Mouse (Mus musculus): ENCODE measurements around the gene Smad3. TPM values are rescaled to one million over a fixed set of nuclear protein-coding genes. Genes with fewer than 3 reads are reported as not detected.

Smad3 gene
- polyA plus RNA-seq, 1 experiment = 41.0 TPM

GRCm38 (mm10) chr9:63776735-63777134 is 18.9 kb upstream of the Smad3 start:
- no peak for DNase-seq
- H3K4me3 ChIP-seq (replicated peaks; ENCODE audit: extremely low read depth, low read depth, low read length) = no peak overlapping the region
- WGBS = 65% methylated on average over 3 of the region's 3 CpGs
- peaks cover 4% of the 10 kb centered on the region; the same call in 1 of the 2 replicates for H3K4me1 ChIP-seq (ENCODE audit: control insufficient read depth, insufficient read depth, low read length)
- TF ChIP-seq CTCF (IDR thresholded peaks at IDR 0.05; ENCODE audit: insufficient read depth, low read length) (no peak), POLR2A (IDR thresholded peaks at IDR 0.05; ENCODE audit: borderline replicate concordance, extremely low read depth, low read depth, low read length) (no peak)

DNA sequence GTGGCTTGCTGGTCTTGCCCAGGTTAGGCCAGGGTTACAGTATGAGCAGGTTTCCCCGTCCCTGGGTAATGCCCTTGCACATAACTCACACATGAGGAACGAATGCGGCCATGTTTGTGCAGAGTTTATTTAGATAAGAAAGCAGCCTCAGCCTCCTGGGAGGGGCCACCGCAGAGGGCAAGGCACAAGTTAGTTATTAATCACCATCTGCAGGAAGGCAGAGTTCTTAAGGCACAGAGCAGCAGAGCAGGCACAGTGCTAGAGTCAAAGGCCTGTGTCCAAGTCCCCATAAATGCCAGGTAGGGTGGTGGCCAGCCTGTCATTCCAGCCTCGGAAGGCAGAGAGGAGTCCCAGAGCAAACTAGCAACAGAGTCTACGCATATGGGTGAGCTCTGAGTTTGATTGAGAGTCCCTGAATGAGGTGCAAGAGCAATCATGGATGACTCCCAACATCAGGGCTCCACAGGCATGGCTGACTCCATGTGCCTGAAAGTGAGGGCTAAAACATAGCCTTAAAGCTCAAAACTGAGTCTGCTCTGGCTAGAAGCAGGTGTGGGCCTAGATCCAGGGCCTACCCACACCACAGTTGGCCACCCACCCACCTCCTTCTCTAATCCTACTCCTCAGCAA is 17.2 kb upstream of the Smad3 start:
- WGBS = 57% methylated on average over 6 of the region's 6 CpGs
- Histone ChIP-seq H3K4me1 (ENCODE audit: control insufficient read depth, insufficient read depth, low read length) (no peaks in the 10 kb centered on the region; the same call in 1 of the 2 replicates), H3K4me3 (replicated peaks; ENCODE audit: extremely low read depth, low read depth, low read length) (no peak overlapping the region)
- TF ChIP-seq CTCF (IDR thresholded peaks at IDR 0.05; ENCODE audit: insufficient read depth, low read length) (no peak), POLR2A (IDR thresholded peaks at IDR 0.05; ENCODE audit: borderline replicate concordance, extremely low read depth, low read depth, low read length) (no peak)
- no peak for DNase-seq

DNA sequence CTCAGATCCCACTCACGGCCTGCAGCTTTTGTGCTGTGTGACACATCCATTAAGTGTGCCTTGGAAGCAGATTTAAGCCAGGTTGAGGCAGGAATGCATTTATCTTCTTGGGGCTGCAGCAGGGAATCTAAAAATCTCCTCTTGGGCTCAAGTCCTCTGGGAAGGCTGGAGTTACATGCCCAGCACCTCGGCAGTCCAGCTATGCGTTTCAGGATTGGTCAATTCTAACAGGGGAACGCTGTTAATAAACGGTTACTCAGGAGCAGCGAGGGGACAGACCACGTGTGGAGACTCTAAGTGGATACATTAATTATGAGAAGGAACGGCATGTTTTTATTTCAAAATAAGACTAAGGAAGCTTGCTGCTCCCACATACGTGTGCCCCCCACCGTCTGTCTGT is 14.7 kb upstream of the Smad3 start:
- no peak for TF ChIP-seq CTCF (IDR thresholded peaks at IDR 0.05; ENCODE audit: insufficient read depth, low read length)
- no peak for TF ChIP-seq POLR2A (IDR thresholded peaks at IDR 0.05; ENCODE audit: borderline replicate concordance, extremely low read depth, low read depth, low read length)
- Histone ChIP-seq H3K4me3 (replicated peaks; ENCODE audit: extremely low read depth, low read depth, low read length) (no peak overlapping the region), H3K4me1 (ENCODE audit: control insufficient read depth, insufficient read depth, low read length) (no peaks in the 10 kb centered on the region)
- 54% methylated on average over 10 of the region's 10 CpGs for WGBS
- DNase-seq = no peak

- TF ChIP-seq POLR2A (IDR thresholded peaks at IDR 0.05; ENCODE audit: borderline replicate concordance, extremely low read depth, low read depth, low read length) = no peak
- no peak for TF ChIP-seq CTCF (IDR thresholded peaks at IDR 0.05; ENCODE audit: insufficient read depth, low read length)
- DNase-seq = no peak
- 57% methylated on average over 5 of the region's 5 CpGs for WGBS
- Histone ChIP-seq H3K4me1 (ENCODE audit: control insufficient read depth, insufficient read depth, low read length) (no peaks in the 10 kb centered on the region), H3K4me3 (replicated peaks; ENCODE audit: extremely low read depth, low read depth, low read length) (no peak overlapping the region)
These were observed 13.9 kb upstream of the Smad3 start for GRCm38 (mm10) chr9:63771676-63772075.

- no peak for DNase-seq
- Histone ChIP-seq H3K4me3 (replicated peaks; ENCODE audit: extremely low read depth, low read depth, low read length) (no peak overlapping the region), H3K4me1 (ENCODE audit: control insufficient read depth, insufficient read depth, low read length) (peaks cover 3% of the 10 kb centered on the region; the same call in 1 of the 2 replicates)
- TF ChIP-seq CTCF (IDR thresholded peaks at IDR 0.05; ENCODE audit: insufficient read depth, low read length) (peak; percentile 25; the same call in 1 of the 2 replicates), POLR2A (IDR thresholded peaks at IDR 0.05; ENCODE audit: borderline replicate concordance, extremely low read depth, low read depth, low read length) (no peak)
- 91% methylated on average over 8 of the region's 8 CpGs for WGBS
These were observed 3.7 kb upstream of the Smad3 start for GRCm38 (mm10) chr9:63761367-63762094.

DNA sequence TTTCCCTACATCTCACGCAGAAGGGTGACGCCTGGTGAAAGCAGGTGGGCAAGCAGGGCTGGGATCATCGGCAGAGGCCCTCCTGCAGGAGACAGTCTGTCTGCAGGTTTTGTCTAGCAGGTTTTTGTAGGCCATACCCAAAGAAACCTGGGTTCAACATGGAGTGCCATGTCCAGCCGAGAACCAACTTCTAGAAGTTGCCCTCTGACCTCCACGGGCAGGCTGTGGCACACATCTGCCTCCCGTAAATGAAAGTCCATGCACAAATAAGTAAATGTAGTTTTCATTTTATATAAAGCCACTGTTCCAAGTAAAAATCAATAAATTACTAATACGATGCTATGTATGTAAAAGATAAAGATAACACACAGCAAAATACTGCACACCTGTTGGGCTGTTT is 3.0 kb upstream of the Smad3 start:
- Histone ChIP-seq H3K4me1 (ENCODE audit: control insufficient read depth, insufficient read depth, low read length) (peaks cover 3% of the 10 kb centered on the region; the same call in 1 of the 2 replicates), H3K4me3 (replicated peaks; ENCODE audit: extremely low read depth, low read depth, low read length) (no peak overlapping the region)
- no peak for TF ChIP-seq CTCF (IDR thresholded peaks at IDR 0.05; ENCODE audit: insufficient read depth, low read length)
- no peak for TF ChIP-seq POLR2A (IDR thresholded peaks at IDR 0.05; ENCODE audit: borderline replicate concordance, extremely low read depth, low read depth, low read length)
- no peak for DNase-seq
- WGBS = 98% methylated on average over 7 of the region's 7 CpGs

DNA sequence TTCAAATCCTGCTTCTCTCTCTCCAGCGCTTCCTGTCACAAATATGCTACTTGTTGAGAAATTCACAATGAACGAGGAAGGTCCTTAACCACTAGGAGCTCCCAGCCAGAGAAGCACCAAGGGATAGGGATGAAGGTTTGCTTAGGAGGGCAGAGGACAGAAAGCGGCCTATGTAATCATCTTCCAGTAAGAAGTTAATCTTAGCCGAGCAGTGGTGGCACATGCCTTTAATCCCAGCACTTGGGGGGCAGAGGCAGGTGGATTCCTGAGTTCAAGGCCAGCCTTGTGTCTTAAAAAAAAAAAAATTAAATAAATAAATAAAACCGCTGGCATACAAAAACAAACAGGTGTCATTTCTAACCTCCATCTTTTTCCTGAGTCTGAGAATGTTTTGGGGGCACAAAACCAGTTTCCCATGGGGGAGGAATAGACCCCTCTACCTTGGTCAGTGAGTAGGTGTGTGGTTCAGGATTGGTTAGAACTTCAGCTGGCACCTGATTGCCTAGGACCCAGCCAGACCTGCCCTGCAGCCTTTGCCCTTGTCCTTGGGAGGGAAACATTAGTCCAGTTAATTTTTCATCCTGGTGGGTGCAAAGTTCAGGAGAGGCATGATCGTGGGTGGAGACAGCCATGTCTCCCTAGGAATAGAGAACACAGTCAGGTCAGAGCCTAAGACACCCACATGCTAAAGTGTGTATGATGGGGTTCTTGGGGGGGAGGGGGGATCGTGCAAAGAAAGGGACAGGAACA is 2.4 kb upstream of the Smad3 start:
- H3K4me3 ChIP-seq (replicated peaks; ENCODE audit: extremely low read depth, low read depth, low read length) = no peak overlapping the region
- H3K4me1 ChIP-seq (ENCODE audit: control insufficient read depth, insufficient read depth, low read length) = peaks cover 3% of the 10 kb centered on the region; the same call in 1 of the 2 replicates
- TF ChIP-seq POLR2A (IDR thresholded peaks at IDR 0.05; ENCODE audit: borderline replicate concordance, extremely low read depth, low read depth, low read length) (no peak), CTCF (IDR thresholded peaks at IDR 0.05; ENCODE audit: insufficient read depth, low read length) (no peak)
- 87% methylated on average over 7 of the region's 7 CpGs for WGBS
- no peak for DNase-seq

DNA sequence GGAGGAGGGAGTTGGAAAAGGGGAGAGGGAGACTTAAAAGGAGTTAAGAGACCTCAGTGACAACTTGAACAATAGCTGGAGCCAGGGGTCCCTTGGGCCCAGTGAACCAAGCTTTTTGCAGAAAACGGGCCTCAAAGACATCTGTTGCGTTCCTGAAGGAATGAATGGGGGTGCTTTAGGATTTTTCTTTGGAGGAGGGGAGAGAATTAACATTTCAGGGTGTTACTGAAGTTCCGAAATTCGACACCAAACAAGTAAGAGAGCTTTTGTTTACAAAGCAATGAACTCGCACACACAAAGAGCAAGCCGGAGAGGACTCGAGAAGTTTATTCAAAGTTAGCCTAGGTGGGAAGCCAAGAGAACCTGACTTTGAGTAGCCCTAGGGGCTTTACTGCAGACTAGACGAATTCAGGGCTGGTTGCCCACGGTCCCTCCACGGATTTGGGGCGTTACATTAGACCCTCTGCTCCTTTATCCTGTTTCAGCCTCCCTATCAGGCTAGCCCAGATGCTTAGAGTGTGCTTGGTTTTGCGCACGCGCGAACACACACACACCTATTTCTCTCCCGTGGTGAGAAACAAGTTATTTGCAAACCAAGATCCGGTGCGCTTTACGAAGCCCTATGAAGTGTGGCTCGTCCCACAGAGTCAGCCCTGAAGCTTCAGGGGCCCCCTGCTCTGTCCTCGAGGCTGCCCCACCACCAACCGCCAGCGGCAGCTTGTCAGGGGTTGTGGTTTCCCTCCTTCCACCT is 1.0 kb upstream of the Smad3 start:
- TF ChIP-seq POLR2A (IDR thresholded peaks at IDR 0.05; ENCODE audit: borderline replicate concordance, extremely low read depth, low read depth, low read length) (no peak), CTCF (IDR thresholded peaks at IDR 0.05; ENCODE audit: insufficient read depth, low read length) (no peak)
- no peak for DNase-seq

GRCm38 (mm10) chr9:63757462-63757772 is 377 bp downstream of the Smad3 start:
- TF ChIP-seq CTCF (IDR thresholded peaks at IDR 0.05; ENCODE audit: insufficient read depth, low read length) = no peak
- TF ChIP-seq POLR2A (IDR thresholded peaks at IDR 0.05; ENCODE audit: borderline replicate concordance, extremely low read depth, low read depth, low read length) = 0 out of 2 replicates have a peak, but pooled peaks have one; percentile 2
- WGBS = under 1% methylated on average over 26 of the region's 26 CpGs
- no peak for DNase-seq
- Histone ChIP-seq H3K4me3 (replicated peaks; ENCODE audit: extremely low read depth, low read depth, low read length) (peak overlapping the region; percentile 84), H3K4me1 (ENCODE audit: control insufficient read depth, insufficient read depth, low read length) (peaks cover 1% of the 10 kb centered on the region; the same call in 1 of the 2 replicates)

More for the DNA sequence above, 1.0 kb upstream of the Smad3 start:
- 21% methylated on average over 23 of the region's 23 CpGs for WGBS
- Histone ChIP-seq H3K4me3 (replicated peaks; ENCODE audit: extremely low read depth, low read depth, low read length) (peak overlapping the region; percentile 65), H3K4me1 (ENCODE audit: control insufficient read depth, insufficient read depth, low read length) (peaks cover 3% of the 10 kb centered on the region; the same call in 1 of the 2 replicates)
